Mouse (Mus musculus): Measurements from ENCODE around the gene Fbxl2. TPM values are rescaled to one million over a fixed set of nuclear protein-coding genes. Genes with fewer than 3 reads are reported as not detected.

The Fbxl2 gene
- polyA plus RNA-seq, 1 experiment from 2014 or later: 6.5 TPM

GRCm38 (mm10) chr9:114014034-114014433 is 32.0 kb downstream of the Fbxl2 start:
- H3K4me3 ChIP-seq: no peak overlapping the region
- H3K27me3 ChIP-seq (ENCODE audit: poor library complexity, severe bottlenecking): no peaks in the 10 kb centered on the region
- no peaks in the 10 kb centered on the region; the same call in 1 of the 2 replicates for H3K9me3 ChIP-seq
- 59% methylated on average over 1 of the region's 1 CpGs for WGBS
- no peak for DNase-seq (ENCODE audit: extremely low spot score, low spot score)
- H3K36me3 ChIP-seq (replicated peaks): peaks cover 10% of the 10 kb centered on the region
- peaks cover 7% of the 10 kb centered on the region for H3K4me1 ChIP-seq
- no peak overlapping the region for H3K27ac ChIP-seq

- Histone ChIP-seq H3K36me3 (replicated peaks) (peaks cover 10% of the 10 kb centered on the region), H3K4me1 (peaks cover 7% of the 10 kb centered on the region), H3K9me3 (no peaks in the 10 kb centered on the region; the same call in 1 of the 2 replicates), H3K27me3 (ENCODE audit: poor library complexity, severe bottlenecking) (no peaks in the 10 kb centered on the region), H3K27ac (no peak overlapping the region), H3K4me3 (no peak overlapping the region)
- WGBS: 64% methylated on average over 18 of the region's 18 CpGs
- DNase-seq (ENCODE audit: extremely low spot score, low spot score): no peak
Measured at GRCm38 (mm10) chr9:114011203-114011602, 34.8 kb downstream of the Fbxl2 start.

- Histone ChIP-seq H3K4me3 (no peak overlapping the region), H3K4me1 (peaks cover 7% of the 10 kb centered on the region), H3K27me3 (ENCODE audit: poor library complexity, severe bottlenecking) (no peaks in the 10 kb centered on the region), H3K36me3 (replicated peaks) (peaks cover 10% of the 10 kb centered on the region), H3K27ac (no peak overlapping the region), H3K9me3 (no peaks in the 10 kb centered on the region; the same call in 1 of the 2 replicates)
- 46% methylated on average over 5 of the region's 5 CpGs for WGBS
- no peak for DNase-seq (ENCODE audit: extremely low spot score, low spot score)
Measured at GRCm38 (mm10) chr9:114009526-114009925, 36.5 kb downstream of the Fbxl2 start.

- H3K4me1 ChIP-seq: peaks cover 7% of the 10 kb centered on the region
- DNase-seq (ENCODE audit: extremely low spot score, low spot score): no peak
Measured at GRCm38 (mm10) chr9:114007850-114008350, 38.1 kb downstream of the Fbxl2 start.

GRCm38 (mm10) chr9:114006801-114007200 is 39.2 kb downstream of the Fbxl2 start:
- 81% methylated on average over 9 of the region's 9 CpGs for WGBS
- Histone ChIP-seq H3K36me3 (replicated peaks) (peaks cover 11% of the 10 kb centered on the region), H3K27me3 (ENCODE audit: poor library complexity, severe bottlenecking) (no peaks in the 10 kb centered on the region), H3K27ac (no peak overlapping the region), H3K4me3 (no peak overlapping the region), H3K4me1 (peaks cover 7% of the 10 kb centered on the region), H3K9me3 (peaks cover 5% of the 10 kb centered on the region; the same call in 1 of the 2 replicates)
- DNase-seq (ENCODE audit: extremely low spot score, low spot score): no peak

More at GRCm38 (mm10) chr9:114007850-114008350, 38.1 kb downstream of the Fbxl2 start:
- Histone ChIP-seq H3K27ac (no peak overlapping the region), H3K9me3 (no peaks in the 10 kb centered on the region; the same call in 1 of the 2 replicates), H3K27me3 (ENCODE audit: poor library complexity, severe bottlenecking) (no peaks in the 10 kb centered on the region), H3K36me3 (replicated peaks) (peaks cover 8% of the 10 kb centered on the region), H3K4me3 (no peak overlapping the region)
- 93% methylated on average over 9 of the region's 9 CpGs for WGBS

GRCm38 (mm10) chr9:113998311-113998710 is 47.7 kb downstream of the Fbxl2 start:
- no peak for DNase-seq (ENCODE audit: extremely low spot score, low spot score)
- peaks cover 24% of the 10 kb centered on the region for H3K36me3 ChIP-seq (replicated peaks)
- WGBS: 57% methylated on average over 2 of the region's 2 CpGs

GRCm38 (mm10) chr9:113992810-113993209 is 53.2 kb downstream of the Fbxl2 start:
- 93% methylated on average over 7 of the region's 7 CpGs for WGBS

More at GRCm38 (mm10) chr9:113998311-113998710, 47.7 kb downstream of the Fbxl2 start:
- Histone ChIP-seq H3K27ac (no peak overlapping the region), H3K9me3 (peaks cover 5% of the 10 kb centered on the region; the same call in 1 of the 2 replicates), H3K27me3 (ENCODE audit: poor library complexity, severe bottlenecking) (no peaks in the 10 kb centered on the region), H3K4me1 (no peaks in the 10 kb centered on the region), H3K4me3 (no peak overlapping the region)

GRCm38 (mm10) chr9:113990547-113991248 is 55.3 kb downstream of the Fbxl2 start:
- no peaks in the 10 kb centered on the region for H3K27me3 ChIP-seq (ENCODE audit: poor library complexity, severe bottlenecking)
- no peak overlapping the region for H3K27ac ChIP-seq
- 0 out of 2 replicates have a peak, but pooled peaks cover 3% of the 10 kb centered on the region for H3K4me1 ChIP-seq
- peak overlapping the region; percentile 22 for H3K4me3 ChIP-seq
- peak; percentile 86 for DNase-seq (ENCODE audit: extremely low spot score, low spot score)
- H3K36me3 ChIP-seq (replicated peaks): peaks cover 6% of the 10 kb centered on the region; the same call in 1 of the 2 replicates
- WGBS: 35% methylated on average over 18 of the region's 18 CpGs
- H3K9me3 ChIP-seq: no peaks in the 10 kb centered on the region

More at GRCm38 (mm10) chr9:113992810-113993209, 53.2 kb downstream of the Fbxl2 start:
- Histone ChIP-seq H3K9me3 (no peaks in the 10 kb centered on the region), H3K4me1 (0 out of 2 replicates have a peak, but pooled peaks cover 3% of the 10 kb centered on the region), H3K27me3 (ENCODE audit: poor library complexity, severe bottlenecking) (no peaks in the 10 kb centered on the region), H3K4me3 (no peak overlapping the region), H3K36me3 (replicated peaks) (peaks cover 6% of the 10 kb centered on the region; the same call in 1 of the 2 replicates), H3K27ac (no peak overlapping the region)
- no peak for DNase-seq (ENCODE audit: extremely low spot score, low spot score)

GRCm38 (mm10) chr9:113984946-113985620 is 60.9 kb downstream of the Fbxl2 start:
- no peaks in the 10 kb centered on the region for H3K4me1 ChIP-seq
- H3K27me3 ChIP-seq (ENCODE audit: poor library complexity, severe bottlenecking): no peaks in the 10 kb centered on the region
- no peak overlapping the region for H3K4me3 ChIP-seq
- WGBS: 91% methylated on average over 13 of the region's 13 CpGs
- no peak overlapping the region for H3K27ac ChIP-seq
- H3K9me3 ChIP-seq: no peaks in the 10 kb centered on the region
- DNase-seq (ENCODE audit: extremely low spot score, low spot score): no peak
- peaks cover 24% of the 10 kb centered on the region for H3K36me3 ChIP-seq (replicated peaks)

- no peaks in the 10 kb centered on the region for H3K27me3 ChIP-seq (ENCODE audit: poor library complexity, severe bottlenecking)
- WGBS: 90% methylated on average over 11 of the region's 11 CpGs
- H3K4me3 ChIP-seq: no peak overlapping the region
Measured at GRCm38 (mm10) chr9:113982883-113983670, 62.9 kb downstream of the Fbxl2 start.

GRCm38 (mm10) chr9:113982451-113982850 is 63.5 kb downstream of the Fbxl2 start:
- H3K36me3 ChIP-seq (replicated peaks): peaks cover 44% of the 10 kb centered on the region
- 90% methylated on average over 2 of the region's 2 CpGs for WGBS
- no peak for DNase-seq (ENCODE audit: extremely low spot score, low spot score)
- H3K27ac ChIP-seq: no peak overlapping the region
- no peak overlapping the region for H3K4me3 ChIP-seq
- H3K4me1 ChIP-seq: no peaks in the 10 kb centered on the region
- H3K9me3 ChIP-seq: no peaks in the 10 kb centered on the region
- H3K27me3 ChIP-seq (ENCODE audit: poor library complexity, severe bottlenecking): no peaks in the 10 kb centered on the region

More at GRCm38 (mm10) chr9:113982883-113983670, 62.9 kb downstream of the Fbxl2 start:
- DNase-seq (ENCODE audit: extremely low spot score, low spot score): no peak
- no peaks in the 10 kb centered on the region for H3K4me1 ChIP-seq
- H3K9me3 ChIP-seq: no peaks in the 10 kb centered on the region
- H3K27ac ChIP-seq: no peak overlapping the region
- peaks cover 38% of the 10 kb centered on the region for H3K36me3 ChIP-seq (replicated peaks)

Measured in forebrain, embryonic 10.5 days (tissue).